Mouse (Mus musculus) hindbrain, embryonic 10.5 days (tissue): ENCODE measurements around the gene Dclre1a. TPM values are rescaled to one million over a fixed set of nuclear protein-coding genes. Genes with fewer than 3 reads are reported as not detected.

Source experiments
- DNase-seq: peaks from one replicate; pipeline ENCODE4 v3.0.0-alpha.2; 2017; ENCODE audit warnings: low spot score
- H3K27ac ChIP-seq: fragments of 300-500 bp; sonication (generic); 2 replicates; pipeline ENCODE4 v1.5.1; 2016; ENCODE audit warnings: mild to moderate bottlenecking, moderate library complexity
- H3K27me3 ChIP-seq: fragments of 300-500 bp; sonication (generic); 2 replicates; pipeline ENCODE4 v1.6.1; 2016; ENCODE audit warnings: mild to moderate bottlenecking; ENCODE audit not compliant: poor library complexity, insufficient read depth, severe bottlenecking
- H3K36me3 ChIP-seq: fragments of 300-500 bp; sonication (generic); 2 replicates; pipeline ENCODE4 v1.6.1; 2016; ENCODE audit warnings: mild to moderate bottlenecking, moderate library complexity
- H3K4me1 ChIP-seq: fragments of 300-500 bp; sonication (generic); replicated peaks from 2 replicates; pipeline ENCODE4 v1.6.1; 2016; ENCODE audit warnings: mild to moderate bottlenecking
- H3K4me3 ChIP-seq: fragments of 300-500 bp; sonication (generic); 2 replicates; pipeline ENCODE4 v1.5.1; 2016; ENCODE audit warnings: mild to moderate bottlenecking, moderate library complexity
- H3K9me3 ChIP-seq: fragments of 300-500 bp; sonication (generic); 2 replicates; pipeline ENCODE4 v1.6.1; 2016; ENCODE audit warnings: mild to moderate bottlenecking, moderate library complexity
- WGBS: fragments of 180-500 bp; shearing (Covaris S2); methylation state at CpG from one replicate; pipeline ENCODE4 v1.1.7; 2016; 5-methylcytosine and 5-hydroxymethylcytosine counted together
- polyA plus RNA-seq: library from polyadenylated mRNA; unstranded; fragments of >200 nt; fragmentation: Nextera tagmentation; extraction: Ambion mirVana; gene quantifications from 2 replicates; pipeline ENCODE4 v1.2.1, GENCODE M21; 2016

The Dclre1a gene
- polyA plus RNA-seq, 1 experiment from 2014 or later: 13.8 TPM

DNA sequence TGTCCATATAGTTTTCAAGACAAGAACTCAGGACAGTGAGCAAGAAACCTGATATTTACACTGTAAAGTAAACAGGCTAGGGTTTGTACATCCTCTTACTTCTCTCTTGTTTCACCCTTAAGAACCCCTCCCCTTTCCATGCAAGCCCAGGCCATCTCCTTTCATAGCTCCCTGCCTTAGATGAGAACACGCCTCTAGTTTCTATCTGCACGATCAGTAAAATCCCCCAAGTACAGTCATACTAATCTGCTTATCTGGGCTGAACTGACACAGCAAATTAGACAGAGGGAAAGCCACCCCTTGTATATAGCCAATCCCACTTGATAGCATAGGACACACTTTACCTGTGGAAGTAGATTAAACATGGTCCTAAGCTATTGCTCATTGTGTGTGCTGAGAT lies 23.2 kb upstream of the Dclre1a start:
- WGBS: 93% methylated on average over 2 of the region's 2 CpGs
- no peaks in the 10 kb centered on the region for H3K4me1 ChIP-seq
- DNase-seq: no peak
- no peak overlapping the region for H3K27ac ChIP-seq
- H3K36me3 ChIP-seq: peaks cover 39% of the 10 kb centered on the region
- H3K27me3 ChIP-seq: no peaks in the 10 kb centered on the region
- no peaks in the 10 kb centered on the region for H3K9me3 ChIP-seq
- no peak overlapping the region for H3K4me3 ChIP-seq

- Histone ChIP-seq H3K27me3 (no peaks in the 10 kb centered on the region), H3K4me1 (no peaks in the 10 kb centered on the region), H3K36me3 (peaks cover 35% of the 10 kb centered on the region), H3K4me3 (no peak overlapping the region), H3K9me3 (no peaks in the 10 kb centered on the region), H3K27ac (no peak overlapping the region)
- no peak for DNase-seq
- 94% methylated on average over 8 of the region's 8 CpGs for WGBS
Observed at GRCm38 (mm10) chr19:56570781-56571180, 22.8 kb upstream of the Dclre1a start.

GRCm38 (mm10) chr19:56566940-56567339 lies 18.9 kb upstream of the Dclre1a start:
- 90% methylated on average over 6 of the region's 6 CpGs for WGBS
- H3K4me1 ChIP-seq: no peaks in the 10 kb centered on the region
- H3K27ac ChIP-seq: no peak overlapping the region
- H3K36me3 ChIP-seq: peaks cover 20% of the 10 kb centered on the region
- H3K27me3 ChIP-seq: no peaks in the 10 kb centered on the region
- no peak for DNase-seq
- no peaks in the 10 kb centered on the region for H3K9me3 ChIP-seq
- H3K4me3 ChIP-seq: no peak overlapping the region

- no peak overlapping the region for H3K4me3 ChIP-seq
- no peaks in the 10 kb centered on the region for H3K9me3 ChIP-seq
- no peak overlapping the region for H3K27ac ChIP-seq
- 0 out of 2 replicates have a peak, but pooled peaks cover 3% of the 10 kb centered on the region for H3K4me1 ChIP-seq
- 91% methylated on average over 4 of the region's 4 CpGs for WGBS
- DNase-seq: no peak
- no peaks in the 10 kb centered on the region for H3K27me3 ChIP-seq
- H3K36me3 ChIP-seq: peaks cover 17% of the 10 kb centered on the region
Observed at GRCm38 (mm10) chr19:56566041-56566440, 18.0 kb upstream of the Dclre1a start.

GRCm38 (mm10) chr19:56565358-56565757 lies 17.3 kb upstream of the Dclre1a start:
- 75% methylated on average over 6 of the region's 6 CpGs for WGBS

DNA sequence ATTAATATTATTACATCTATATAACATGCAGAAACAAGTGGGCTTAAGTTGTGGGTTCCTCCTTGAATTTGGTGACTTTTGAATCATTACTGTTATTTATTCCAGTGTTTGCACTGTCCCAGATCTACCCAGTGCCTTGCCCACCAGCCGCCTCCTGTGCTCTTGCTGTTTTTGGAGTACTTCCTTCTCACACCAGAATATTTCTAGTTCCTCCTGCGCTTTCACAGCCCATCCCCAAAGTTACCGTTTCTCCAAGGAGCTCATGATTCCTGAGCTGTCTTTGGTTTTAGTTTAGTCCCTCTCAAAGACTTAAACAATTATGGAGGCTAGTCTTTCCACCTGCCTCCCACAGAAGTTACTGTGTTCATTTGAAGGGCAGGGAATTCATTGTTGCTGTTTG lies 15.4 kb upstream of the Dclre1a start:
- no peaks in the 10 kb centered on the region for H3K27me3 ChIP-seq
- H3K9me3 ChIP-seq: no peaks in the 10 kb centered on the region
- no peak for DNase-seq
- H3K27ac ChIP-seq: no peak overlapping the region
- peaks cover 27% of the 10 kb centered on the region for H3K36me3 ChIP-seq
- H3K4me1 ChIP-seq: 0 out of 2 replicates have a peak, but pooled peaks cover 3% of the 10 kb centered on the region
- WGBS: 93% methylated on average over 3 of the region's 3 CpGs
- no peak overlapping the region for H3K4me3 ChIP-seq

More at GRCm38 (mm10) chr19:56565358-56565757, 17.3 kb upstream of the Dclre1a start:
- Histone ChIP-seq H3K4me1 (0 out of 2 replicates have a peak, but pooled peaks cover 3% of the 10 kb centered on the region), H3K27ac (no peak overlapping the region), H3K27me3 (no peaks in the 10 kb centered on the region), H3K4me3 (no peak overlapping the region), H3K36me3 (peaks cover 14% of the 10 kb centered on the region), H3K9me3 (no peaks in the 10 kb centered on the region)
- DNase-seq: no peak

DNA sequence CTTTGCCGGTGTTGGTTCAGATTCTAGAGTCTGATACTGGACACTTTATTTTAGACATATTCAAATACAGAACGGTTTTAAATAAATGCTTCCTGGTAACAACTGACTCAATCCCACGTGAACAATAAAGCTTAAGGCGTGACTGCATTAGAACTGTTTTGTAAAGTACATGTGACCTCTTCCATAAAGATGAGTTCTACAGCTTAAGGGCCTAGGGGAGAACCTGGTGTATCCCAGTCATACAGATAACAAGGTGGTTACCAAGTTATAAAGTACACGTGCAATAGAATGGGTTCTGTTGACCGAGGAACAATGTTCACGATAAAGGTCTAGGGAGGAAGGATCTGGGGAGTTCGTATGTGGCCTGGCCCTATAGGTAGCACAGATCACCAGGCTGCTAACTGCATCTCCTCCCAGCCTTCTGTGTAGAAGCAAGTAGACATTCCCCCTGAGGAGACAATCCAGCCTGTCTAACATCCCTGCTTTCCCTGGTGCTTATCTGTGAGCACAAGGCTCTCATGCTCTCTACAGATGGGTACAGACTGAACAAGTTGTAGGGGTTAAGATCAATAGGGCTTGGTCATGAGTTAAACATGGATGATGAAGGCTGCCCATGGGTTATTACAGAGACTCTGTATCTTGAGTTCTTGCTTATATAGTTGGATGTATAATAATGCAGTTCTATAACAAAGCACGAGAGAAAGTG lies 14.6 kb upstream of the Dclre1a start:
- Histone ChIP-seq H3K27ac (no peak overlapping the region), H3K27me3 (no peaks in the 10 kb centered on the region), H3K4me1 (0 out of 2 replicates have a peak, but pooled peaks cover 3% of the 10 kb centered on the region), H3K9me3 (no peaks in the 10 kb centered on the region), H3K4me3 (no peak overlapping the region), H3K36me3 (peaks cover 36% of the 10 kb centered on the region)
- 94% methylated on average over 9 of the region's 9 CpGs for WGBS
- DNase-seq: no peak

GRCm38 (mm10) chr19:56555972-56556371 lies 8.0 kb upstream of the Dclre1a start:
- Histone ChIP-seq H3K4me3 (no peak overlapping the region), H3K4me1 (no peaks in the 10 kb centered on the region), H3K9me3 (no peaks in the 10 kb centered on the region), H3K36me3 (peaks cover 84% of the 10 kb centered on the region), H3K27me3 (no peaks in the 10 kb centered on the region), H3K27ac (no peak overlapping the region)
- WGBS: 90% methylated on average over 5 of the region's 5 CpGs
- no peak for DNase-seq

GRCm38 (mm10) chr19:56553177-56553576 lies 5.2 kb upstream of the Dclre1a start:
- H3K27me3 ChIP-seq: no peaks in the 10 kb centered on the region
- H3K4me1 ChIP-seq: peaks cover 20% of the 10 kb centered on the region
- H3K27ac ChIP-seq: no peak overlapping the region
- peaks cover 64% of the 10 kb centered on the region for H3K36me3 ChIP-seq
- H3K9me3 ChIP-seq: no peaks in the 10 kb centered on the region
- DNase-seq: no peak
- 96% methylated on average over 3 of the region's 3 CpGs for WGBS
- H3K4me3 ChIP-seq: no peak overlapping the region

GRCm38 (mm10) chr19:56549033-56549680 lies 1.1 kb upstream of the Dclre1a start:
- peak overlapping the region; percentile 99 for H3K27ac ChIP-seq
- H3K9me3 ChIP-seq: no peaks in the 10 kb centered on the region
- H3K27me3 ChIP-seq: no peaks in the 10 kb centered on the region
- peaks cover 45% of the 10 kb centered on the region for H3K36me3 ChIP-seq
- WGBS: 30% methylated on average over 18 of the region's 18 CpGs
- no peak for DNase-seq
- H3K4me1 ChIP-seq: peaks cover 30% of the 10 kb centered on the region
- peak overlapping the region; percentile 94 for H3K4me3 ChIP-seq

DNA sequence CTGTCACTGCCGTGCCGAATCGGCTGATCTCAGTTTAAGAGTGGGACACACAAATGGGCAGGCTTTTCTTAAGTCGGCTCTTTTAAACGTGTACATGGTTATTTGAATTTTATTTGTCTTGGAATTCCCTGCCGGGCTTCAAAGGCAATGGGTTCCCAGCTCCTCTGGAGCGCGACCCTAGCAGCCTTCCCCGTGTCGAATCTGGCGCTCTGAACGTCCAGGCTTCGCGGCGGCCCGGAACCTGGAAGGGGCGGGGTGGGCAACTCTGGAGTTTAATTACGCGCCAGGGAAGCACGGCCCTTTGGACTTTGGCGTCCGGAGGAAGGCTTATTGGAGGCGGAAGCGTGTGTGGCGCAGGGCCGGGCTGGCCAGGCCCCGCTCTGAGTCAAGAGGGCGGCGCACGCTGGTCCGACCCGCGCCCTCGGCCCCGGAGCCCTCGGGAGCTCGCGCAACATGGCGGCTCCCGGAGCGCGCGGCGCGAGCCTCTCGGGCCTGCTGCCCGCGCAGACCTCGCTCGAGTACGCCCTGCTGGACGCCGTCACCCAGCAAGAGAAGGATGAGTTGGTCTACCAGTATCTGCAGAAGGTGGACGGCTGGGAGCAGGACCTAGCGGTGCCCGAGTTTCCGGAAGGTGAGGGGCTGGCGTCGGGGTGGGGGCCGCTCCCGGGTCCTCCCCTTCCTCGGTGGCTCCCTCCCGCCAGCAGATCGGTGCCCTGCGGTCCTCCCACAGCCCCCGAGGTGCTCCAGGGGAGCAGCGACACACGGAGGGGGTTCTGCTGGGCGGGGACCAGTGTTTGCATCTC lies 409 bp upstream of the Dclre1a start, which contains the start of gene Nhlrc2:
Gene Nhlrc2, plus strand, starts transcription at position 32 of the 803 bp plus-strand sequence.
- H3K36me3 ChIP-seq: peaks cover 45% of the 10 kb centered on the region

DNA sequence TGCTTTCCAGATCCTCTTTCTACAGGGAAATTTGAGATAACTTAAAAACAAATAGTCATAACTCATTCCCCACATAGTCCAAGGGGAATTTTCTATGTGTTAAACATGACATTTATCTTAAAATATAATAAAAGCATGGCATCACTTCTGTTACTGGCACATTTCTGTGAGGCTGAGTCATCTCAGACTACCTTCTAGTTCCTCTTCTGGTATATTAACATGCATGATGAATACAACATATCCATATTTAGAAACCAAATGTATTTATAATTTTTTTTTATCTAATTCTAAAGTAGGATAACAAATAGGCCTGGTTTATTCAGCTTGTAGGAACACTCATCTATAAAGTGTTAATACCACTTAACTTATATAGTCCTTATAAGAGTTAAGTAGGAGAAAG lies 2.0 kb downstream of the Dclre1a start:
- Histone ChIP-seq H3K4me3 (no peak overlapping the region), H3K36me3 (peaks cover 40% of the 10 kb centered on the region), H3K9me3 (no peaks in the 10 kb centered on the region), H3K4me1 (peaks cover 30% of the 10 kb centered on the region), H3K27ac (no peak overlapping the region), H3K27me3 (no peaks in the 10 kb centered on the region)
- no peak for DNase-seq

More for the DNA sequence above, 409 bp upstream of the Dclre1a start, which contains the start of gene Nhlrc2:
- Histone ChIP-seq H3K4me1 (peaks cover 30% of the 10 kb centered on the region), H3K4me3 (peak within 1 kb of the TSS; percentile 94), H3K27me3 (no peaks in the 10 kb centered on the region), H3K27ac (peak within 1 kb of the TSS; percentile 99), H3K9me3 (no peaks in the 10 kb centered on the region)
- WGBS: under 1% methylated on average over 69 of the region's 69 CpGs
- peak; percentile 87 for DNase-seq
